Mouse (Mus musculus) CH12.LX (cell line): Measurements from ENCODE around the gene Pknox2.

Source experiments
- CTCF ChIP-seq, 2 experiments: IDR thresholded peaks in 1 of 2; conservative IDR thresholded peaks in 1 of 2; 2 replicates each; pipeline ENCODE4 v1.5.1; 2011 to 2012; ENCODE audit warnings: low read depth in 2 of 2, low read length in 2 of 2, improper control_type of control experiment in 1 of 2, inconsistent platforms in 1 of 2, mild to moderate bottlenecking in 1 of 2, moderate library complexity in 1 of 2
- IRF4 ChIP-seq: IDR thresholded peaks from 2 replicates; pipeline ENCODE4 v1.6.1; 2014; ENCODE audit warnings: low read depth, mild to moderate bottlenecking, inconsistent platforms, low read length, improper control_type of control experiment
- KAT2A ChIP-seq: IDR thresholded peaks from 2 replicates; pipeline ENCODE4 v1.6.1; 2012; ENCODE audit warnings: low read length, improper control_type of control experiment, inconsistent platforms; ENCODE audit not compliant: insufficient replicate concordance
- MAX ChIP-seq: IDR thresholded peaks from 2 replicates; pipeline ENCODE4 v1.6.1; 2011; ENCODE audit warnings: low read length, improper control_type of control experiment
- MXI1 ChIP-seq: IDR thresholded peaks from 2 replicates; pipeline ENCODE4 v1.6.1; 2011; ENCODE audit warnings: mild to moderate bottlenecking, low read depth, low read length, improper control_type of control experiment
- PAX5 ChIP-seq: IDR thresholded peaks from 2 replicates; pipeline ENCODE4 v1.6.1; 2012; ENCODE audit warnings: low read length, inconsistent platforms, mixed read lengths
- POLR2A ChIP-seq: IDR thresholded peaks from 2 replicates; pipeline ENCODE4 v1.6.1; 2011; ENCODE audit warnings: low read depth, mild to moderate bottlenecking, improper control_type of control experiment, low read length
- POLR2AphosphoS2 ChIP-seq: IDR thresholded peaks from 2 replicates; pipeline ENCODE4 v1.6.1; 2011; ENCODE audit warnings: low read depth, low read length, improper control_type of control experiment
- SIN3A ChIP-seq: IDR thresholded peaks from 2 replicates; pipeline ENCODE4 v1.6.1; 2012; ENCODE audit warnings: low read length, improper control_type of control experiment, inconsistent platforms
- ZC3H11A ChIP-seq: IDR thresholded peaks from 2 replicates; pipeline ENCODE4 v1.6.1; 2012; ENCODE audit warnings: low read depth, mild to moderate bottlenecking, inconsistent platforms, low read length, improper control_type of control experiment
- ZKSCAN1 ChIP-seq: IDR thresholded peaks from 2 replicates; pipeline ENCODE4 v1.6.1; 2012; ENCODE audit warnings: low read depth, inconsistent platforms, low read length, improper control_type of control experiment, borderline replicate concordance

- TF ChIP-seq CTCF (conservative IDR thresholded peaks at IDR 0.05 in 1 of 2, IDR thresholded peaks at IDR 0.05 in 1 of 2; ENCODE audit: low read depth in 2 of 2, low read length in 2 of 2) (no peak), SIN3A (no peak), ZC3H11A (no peak), POLR2A (no peak), MAX (no peak), POLR2AphosphoS2 (no peak), ZKSCAN1 (no peak), MXI1 (no peak), IRF4 (no peak), PAX5 (no peak), KAT2A (no peak)
These were observed 13.5 kb upstream of the Pknox2 start for GRCm38 (mm10) chr9:37160686-37161085.
